Mouse (Mus musculus): Measurements from ENCODE around the gene Psd. TPM values are rescaled to one million over a fixed set of nuclear protein-coding genes. Genes with fewer than 3 reads are reported as not detected.

Gene Psd
- polyA plus RNA-seq, 1 experiment from 2014 or later: 7.1 TPM

DNA sequence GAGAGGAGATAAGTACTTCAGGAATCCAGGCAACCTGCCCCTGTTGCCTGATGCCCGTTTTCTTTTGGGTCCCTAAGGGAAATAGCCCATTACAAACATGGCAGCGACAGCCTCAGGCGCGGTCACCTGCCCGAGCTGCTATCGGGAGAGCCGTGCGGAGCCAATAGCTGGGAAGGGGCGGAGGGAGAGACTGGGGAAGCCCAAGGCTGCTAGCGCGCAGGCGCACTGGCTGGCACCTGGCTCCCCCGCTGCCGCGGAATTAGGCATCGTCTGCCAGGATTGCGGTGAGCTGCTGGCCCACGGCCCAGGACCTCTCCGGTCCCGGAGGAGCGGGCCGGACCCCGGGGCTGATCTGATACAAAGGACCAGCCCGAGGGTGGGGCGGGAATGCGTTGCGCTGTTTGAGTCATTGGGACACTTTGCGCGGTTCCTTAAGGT is 29.8 kb upstream of the Psd start:
- DNase-seq (peak; percentile 86), ATAC-seq (ENCODE audit: low read depth) (peak; percentile 90)
- Histone ChIP-seq H3K9me3 (replicated peaks) (no peaks in the 10 kb centered on the region), H3K27me3 (no peaks in the 10 kb centered on the region), H3K36me3 (peaks cover 3% of the 10 kb centered on the region; the same call in 1 of the 2 replicates), H3K4me3 (replicated peaks) (peak overlapping the region; percentile 69), H3K4me2 (peak overlapping the region; percentile 96), H3K27ac (peak overlapping the region; percentile 21), H3K4me1 (replicated peaks) (peaks cover 43% of the 10 kb centered on the region), H3K9ac (peak overlapping the region; percentile 77)
- WGBS (ENCODE audit: insufficient replicate concordance): under 1% methylated on average over 29 of the region's 29 CpGs

DNA sequence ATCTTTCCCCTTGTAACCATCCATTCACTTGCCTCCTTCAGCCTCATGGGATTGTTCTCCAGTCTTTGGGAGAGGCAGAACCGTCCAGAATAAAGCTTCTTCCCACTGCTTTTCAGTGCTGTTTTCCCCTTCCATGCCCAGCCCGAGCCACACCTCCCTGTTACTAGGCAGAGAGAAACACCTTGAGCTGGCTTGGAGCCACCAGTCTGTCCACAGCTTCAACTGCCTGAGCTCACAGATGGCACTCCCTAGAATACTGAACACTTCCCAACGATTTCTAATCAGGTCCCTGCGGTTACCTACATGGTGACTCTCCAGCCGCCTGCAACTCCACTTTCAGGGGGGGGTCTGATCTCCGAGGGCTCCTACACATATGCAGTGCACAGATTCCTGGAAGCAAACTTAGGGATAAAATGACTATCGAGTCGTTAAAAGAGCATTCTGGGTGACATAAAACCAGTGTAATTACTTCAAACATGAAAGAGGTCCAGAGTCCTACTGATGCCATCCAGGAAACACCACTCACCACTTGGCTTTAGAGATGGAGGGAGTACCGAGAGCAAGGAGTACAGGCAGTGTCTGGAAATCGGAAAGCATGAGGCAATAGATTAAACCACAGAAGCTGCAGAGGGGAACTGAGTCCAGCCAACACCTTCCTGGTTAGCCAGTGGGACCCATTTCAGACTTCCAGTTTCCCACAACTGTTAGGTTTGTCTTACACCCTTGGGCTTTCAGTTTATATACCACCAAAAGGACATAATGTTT is 23.4 kb upstream of the Psd start, which contains the start of gene 2310034G01Rik:
TSS of gene 2310034G01Rik (minus strand) at position 135 of the 765 bp plus-strand sequence.
- Histone ChIP-seq H3K4me1 (replicated peaks) (peaks cover 54% of the 10 kb centered on the region), H3K9me3 (replicated peaks) (no peaks in the 10 kb centered on the region), H3K27me3 (peaks cover 30% of the 10 kb centered on the region), H3K36me3 (no peaks in the 10 kb centered on the region), H3K4me3 (replicated peaks) (peak within 1 kb of the TSS; percentile 70), H3K27ac (peak within 1 kb of the TSS; percentile 62; the same call in 1 of the 2 replicates), H3K9ac (peak within 1 kb of the TSS; percentile 73), H3K4me2 (peak within 1 kb of the TSS; percentile 89)
- WGBS (ENCODE audit: insufficient replicate concordance): 49% methylated on average over 10 of the region's 10 CpGs
- ATAC-seq (ENCODE audit: low read depth): no peak
- no peak for DNase-seq

DNA sequence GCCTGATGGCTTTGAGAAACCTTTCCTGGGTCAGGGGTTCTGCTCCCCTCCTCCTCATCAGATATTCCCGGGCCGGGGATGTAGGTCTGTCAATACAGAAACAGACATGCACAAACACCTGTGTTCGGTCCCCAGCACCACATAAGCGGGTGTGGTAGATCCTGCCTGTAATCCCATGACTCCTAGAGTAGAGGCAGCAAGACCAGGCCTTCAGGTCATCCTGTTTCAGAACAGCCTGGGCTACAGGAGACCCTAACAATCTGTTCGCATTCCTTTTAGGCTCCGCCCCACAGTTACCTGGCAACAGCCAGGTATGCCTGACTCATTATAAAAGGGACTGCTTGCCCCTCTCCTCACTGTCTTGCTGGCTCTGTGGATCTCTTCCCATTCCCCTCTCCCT is 22.6 kb upstream of the Psd start:
- no peak for ATAC-seq (ENCODE audit: low read depth)
- DNase-seq: no peak
- H3K27ac ChIP-seq: no peak overlapping the region
- no peaks in the 10 kb centered on the region for H3K36me3 ChIP-seq
- WGBS (ENCODE audit: insufficient replicate concordance): 48% methylated on average over 6 of the region's 6 CpGs
- H3K4me1 ChIP-seq (replicated peaks): peaks cover 62% of the 10 kb centered on the region
- H3K27me3 ChIP-seq: peaks cover 30% of the 10 kb centered on the region
- H3K9ac ChIP-seq: peak overlapping the region; percentile 73
- peak overlapping the region; percentile 89 for H3K4me2 ChIP-seq
- peak overlapping the region; percentile 70 for H3K4me3 ChIP-seq (replicated peaks)
- H3K9me3 ChIP-seq (replicated peaks): no peaks in the 10 kb centered on the region

DNA sequence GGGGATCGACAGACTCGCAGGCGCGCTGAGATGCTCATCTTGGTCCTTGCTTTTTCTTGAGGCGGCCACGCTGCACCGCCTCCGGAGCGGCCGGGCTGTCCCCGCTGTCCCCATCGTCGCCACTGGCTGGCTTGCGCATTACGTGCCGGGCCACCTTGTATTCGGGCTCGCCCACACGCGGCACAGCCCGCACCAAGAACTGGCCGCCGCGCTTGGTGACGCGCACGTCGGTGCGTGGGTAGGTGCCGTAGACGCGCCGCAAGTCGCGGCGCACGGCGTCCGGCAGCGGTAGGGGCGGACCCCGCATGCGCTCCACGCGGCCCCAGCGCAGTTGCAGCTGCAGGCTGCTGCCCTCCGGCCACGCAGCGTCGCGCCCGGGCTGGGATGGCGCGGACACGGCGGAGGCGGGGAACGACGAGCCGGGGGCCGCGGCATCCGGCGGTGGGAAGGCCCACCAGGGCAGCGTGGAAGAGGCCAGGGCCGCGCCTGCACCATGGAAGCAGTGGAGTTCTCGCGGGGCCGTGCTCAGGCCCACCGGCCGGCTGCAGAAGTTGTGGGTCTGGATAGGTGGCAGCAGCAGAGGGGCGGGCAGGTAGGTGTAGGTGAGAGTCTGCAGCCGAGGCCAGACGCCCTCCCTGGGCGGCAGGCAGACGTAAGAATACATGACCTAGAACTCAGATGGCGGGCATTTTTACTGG is 22.0 kb upstream of the Psd start:
- Histone ChIP-seq H3K27me3 (peaks cover 30% of the 10 kb centered on the region), H3K9me3 (replicated peaks) (no peaks in the 10 kb centered on the region), H3K4me2 (peak overlapping the region; percentile 89), H3K27ac (peak overlapping the region; percentile 62), H3K36me3 (no peaks in the 10 kb centered on the region), H3K4me3 (replicated peaks) (peak overlapping the region; percentile 70), H3K9ac (peak overlapping the region; percentile 73), H3K4me1 (replicated peaks) (peaks cover 69% of the 10 kb centered on the region)
- ATAC-seq (ENCODE audit: low read depth) (peak; percentile 63), DNase-seq (no peak)
- WGBS (ENCODE audit: insufficient replicate concordance): under 1% methylated on average over 78 of the region's 78 CpGs

DNA sequence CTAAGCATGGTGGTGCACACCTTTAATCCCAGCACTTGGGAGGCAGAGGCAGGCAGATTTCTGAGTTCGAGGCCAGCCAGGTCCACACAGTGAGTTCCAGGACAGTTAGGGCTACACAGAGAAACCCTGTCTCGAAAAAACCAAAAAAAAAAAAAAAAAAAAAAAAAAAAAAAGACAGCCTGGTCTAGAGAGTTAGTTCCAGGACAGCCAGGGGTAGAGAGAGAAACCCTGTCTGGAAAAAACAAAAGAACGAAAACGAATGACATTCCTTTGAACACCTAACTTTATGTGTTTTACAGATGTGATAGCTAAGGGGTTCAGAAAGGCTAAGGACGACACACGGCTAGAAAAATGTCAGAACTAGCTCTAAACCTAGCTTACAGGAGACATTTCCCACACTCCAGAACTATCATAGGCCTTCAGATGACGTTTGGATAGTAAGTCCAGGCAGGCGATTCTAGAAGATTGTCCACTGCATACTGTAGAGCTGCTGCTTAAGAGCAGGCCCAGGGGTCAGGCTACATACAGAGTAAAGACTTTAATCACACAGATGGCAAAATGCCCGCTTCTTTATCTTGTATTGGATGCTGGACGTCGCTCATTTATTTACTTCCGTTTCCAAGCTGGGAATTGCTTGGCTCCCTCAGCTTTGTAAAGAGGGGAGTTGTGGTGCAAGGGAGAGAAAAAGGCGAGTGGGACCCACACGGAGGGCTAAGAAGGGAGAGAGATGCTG is 21.1 kb upstream of the Psd start:
- H3K4me3 ChIP-seq (replicated peaks): peak overlapping the region; percentile 70
- peak overlapping the region; percentile 62 for H3K27ac ChIP-seq
- no peaks in the 10 kb centered on the region for H3K36me3 ChIP-seq
- H3K27me3 ChIP-seq: peaks cover 30% of the 10 kb centered on the region
- no peaks in the 10 kb centered on the region for H3K9me3 ChIP-seq (replicated peaks)
- peak overlapping the region; percentile 89 for H3K4me2 ChIP-seq
- whole genome bisulfite sequencing (ENCODE audit: insufficient replicate concordance): 29% methylated on average over 14 of the region's 14 CpGs
- DNase-seq (no peak), ATAC-seq (ENCODE audit: low read depth) (peak; percentile 13; the same call in 1 of the 2 replicates)
- H3K9ac ChIP-seq: peak overlapping the region; percentile 73
- H3K4me1 ChIP-seq (replicated peaks): peaks cover 74% of the 10 kb centered on the region

DNA sequence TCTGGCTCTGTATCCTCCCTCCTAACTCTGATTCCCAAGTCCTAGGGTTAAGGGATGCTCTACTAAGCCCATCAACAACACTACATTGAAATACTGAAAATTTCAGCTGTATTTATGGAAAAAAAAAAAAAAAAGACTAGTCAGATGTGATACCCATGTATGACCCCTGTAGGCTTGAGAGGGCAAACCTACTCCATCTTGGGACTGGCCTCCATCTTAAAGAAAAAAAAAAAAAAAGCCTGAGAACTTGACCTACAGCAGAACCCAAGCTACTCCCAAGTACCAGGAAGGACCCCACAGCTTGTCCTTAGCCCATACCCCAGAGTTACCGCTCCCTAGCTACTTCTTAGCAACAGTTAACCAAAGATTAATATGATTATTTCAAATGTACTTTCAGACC is 20.2 kb upstream of the Psd start:
- Histone ChIP-seq H3K4me2 (no peak overlapping the region), H3K4me1 (replicated peaks) (peaks cover 68% of the 10 kb centered on the region), H3K27ac (no peak overlapping the region), H3K27me3 (peaks cover 30% of the 10 kb centered on the region), H3K9me3 (replicated peaks) (no peaks in the 10 kb centered on the region), H3K9ac (no peak overlapping the region), H3K36me3 (no peaks in the 10 kb centered on the region), H3K4me3 (replicated peaks) (no peak overlapping the region)
- no peak for ATAC-seq (ENCODE audit: low read depth)
- WGBS (ENCODE audit: insufficient replicate concordance): 88% methylated on average over 1 of the region's 1 CpGs
- no peak for DNase-seq

DNA sequence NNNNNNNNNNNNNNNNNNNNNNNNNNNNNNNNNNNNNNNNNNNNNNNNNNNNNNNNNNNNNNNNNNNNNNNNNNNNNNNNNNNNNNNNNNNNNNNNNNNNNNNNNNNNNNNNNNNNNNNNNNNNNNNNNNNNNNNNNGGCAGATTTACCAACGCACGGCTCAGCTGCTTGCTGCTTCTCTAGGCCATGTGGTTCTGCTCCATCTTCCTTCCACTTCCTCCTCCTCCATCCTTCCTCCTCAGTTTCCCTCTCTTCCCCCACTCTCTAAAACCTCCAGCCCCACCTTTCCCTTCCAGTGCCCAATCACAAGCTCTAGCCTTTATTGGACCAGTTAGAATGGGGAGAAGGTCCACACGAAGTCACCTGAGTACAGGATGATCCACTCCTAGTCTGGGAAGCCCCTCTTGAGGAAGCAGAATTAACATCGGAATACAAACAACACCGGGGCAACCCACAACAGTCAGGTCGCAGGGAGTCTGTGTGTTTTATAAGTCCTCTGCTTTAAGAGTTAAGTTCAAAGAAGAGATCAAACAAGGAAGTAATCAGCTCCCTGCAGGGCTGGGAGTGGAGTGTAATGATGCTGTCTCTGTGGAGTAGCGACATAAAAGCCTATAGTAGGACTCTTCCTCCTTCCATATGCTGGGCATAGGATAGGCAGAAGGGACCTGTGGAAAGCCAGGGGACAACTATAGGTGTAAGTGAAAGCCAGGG is 17.9 kb upstream of the Psd start:
- H3K27ac ChIP-seq: no peak overlapping the region
- peaks cover 79% of the 10 kb centered on the region for H3K4me1 ChIP-seq (replicated peaks)
- WGBS (ENCODE audit: insufficient replicate concordance): 31% methylated on average over 7 of the region's 7 CpGs
- no peak overlapping the region for H3K4me2 ChIP-seq
- H3K27me3 ChIP-seq: peaks cover 17% of the 10 kb centered on the region
- H3K9ac ChIP-seq: no peak overlapping the region
- H3K36me3 ChIP-seq: no peaks in the 10 kb centered on the region
- no peak for ATAC-seq (ENCODE audit: low read depth)
- H3K9me3 ChIP-seq (replicated peaks): no peaks in the 10 kb centered on the region
- DNase-seq: no peak
- no peak overlapping the region for H3K4me3 ChIP-seq (replicated peaks)

DNA sequence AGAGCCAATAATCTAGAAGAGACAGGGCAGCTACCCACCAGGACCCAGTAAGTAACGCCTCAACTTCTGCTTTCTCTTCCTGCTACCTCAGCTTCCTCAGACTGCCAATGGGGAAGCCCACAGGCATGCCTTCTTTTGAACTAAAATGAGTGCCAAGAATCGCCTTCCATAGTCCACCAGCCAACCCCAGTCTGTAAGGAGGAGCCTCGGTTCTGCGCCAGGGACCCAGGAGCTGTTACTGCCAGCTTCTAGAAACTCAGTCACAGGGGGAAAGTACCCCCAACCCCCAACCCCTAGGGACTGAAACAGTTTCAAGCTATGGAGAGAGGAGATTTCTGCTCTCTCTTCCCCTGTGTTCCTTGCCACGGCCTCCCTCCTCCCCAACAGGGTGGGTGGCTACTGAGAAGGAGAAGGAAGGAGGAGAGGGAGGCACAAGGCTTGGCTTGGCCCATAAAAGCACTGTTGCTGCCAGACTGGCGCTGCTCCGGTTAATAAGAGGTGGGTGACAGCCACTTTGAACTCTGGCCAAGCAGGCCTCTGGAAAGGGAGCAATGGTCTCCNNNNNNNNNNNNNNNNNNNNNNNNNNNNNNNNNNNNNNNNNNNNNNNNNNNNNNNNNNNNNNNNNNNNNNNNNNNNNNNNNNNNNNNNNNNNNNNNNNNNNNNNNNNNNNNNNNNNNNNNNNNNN is 12.5 kb upstream of the Psd start:
- ATAC-seq (ENCODE audit: low read depth): peak; percentile 0; the same call in 1 of the 2 replicates
- Histone ChIP-seq H3K4me3 (replicated peaks) (peak overlapping the region; percentile 46), H3K9me3 (replicated peaks) (no peaks in the 10 kb centered on the region), H3K4me2 (peak overlapping the region; percentile 79), H3K27ac (peak overlapping the region; percentile 77), H3K27me3 (no peaks in the 10 kb centered on the region), H3K4me1 (replicated peaks) (peaks cover 64% of the 10 kb centered on the region), H3K9ac (peak overlapping the region; percentile 46), H3K36me3 (no peaks in the 10 kb centered on the region)
- DNase-seq: no peak
- WGBS (ENCODE audit: insufficient replicate concordance): 34% methylated on average over 7 of the region's 7 CpGs

DNA sequence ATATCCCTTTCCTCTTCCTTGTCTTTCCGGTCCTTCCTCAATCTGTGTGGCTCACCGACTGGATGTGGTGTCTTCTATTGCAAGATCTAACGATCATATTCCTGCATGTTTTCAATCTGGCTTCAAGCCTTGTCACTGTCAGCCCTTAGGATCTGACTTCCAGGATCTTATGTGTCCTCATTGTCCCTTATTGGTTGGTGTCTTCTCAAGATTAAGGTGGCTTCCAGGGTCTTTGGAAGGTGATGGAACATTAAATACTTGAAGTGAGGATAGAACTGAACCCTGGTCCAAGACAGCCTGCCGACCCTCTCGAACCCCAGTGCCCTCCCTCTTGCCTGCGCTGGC is 12.0 kb upstream of the Psd start:
- peak overlapping the region; percentile 77 for H3K27ac ChIP-seq
- peak overlapping the region; percentile 46 for H3K4me3 ChIP-seq (replicated peaks)
- peak overlapping the region; percentile 46 for H3K9ac ChIP-seq
- H3K4me2 ChIP-seq: peak overlapping the region; percentile 79
- H3K27me3 ChIP-seq: no peaks in the 10 kb centered on the region
- H3K4me1 ChIP-seq (replicated peaks): peaks cover 58% of the 10 kb centered on the region
- no peak for DNase-seq
- no peaks in the 10 kb centered on the region for H3K9me3 ChIP-seq (replicated peaks)
- H3K36me3 ChIP-seq: no peaks in the 10 kb centered on the region
- 19% methylated on average over 6 of the region's 6 CpGs for WGBS (ENCODE audit: insufficient replicate concordance)
- peak; percentile 27 for ATAC-seq (ENCODE audit: low read depth)

DNA sequence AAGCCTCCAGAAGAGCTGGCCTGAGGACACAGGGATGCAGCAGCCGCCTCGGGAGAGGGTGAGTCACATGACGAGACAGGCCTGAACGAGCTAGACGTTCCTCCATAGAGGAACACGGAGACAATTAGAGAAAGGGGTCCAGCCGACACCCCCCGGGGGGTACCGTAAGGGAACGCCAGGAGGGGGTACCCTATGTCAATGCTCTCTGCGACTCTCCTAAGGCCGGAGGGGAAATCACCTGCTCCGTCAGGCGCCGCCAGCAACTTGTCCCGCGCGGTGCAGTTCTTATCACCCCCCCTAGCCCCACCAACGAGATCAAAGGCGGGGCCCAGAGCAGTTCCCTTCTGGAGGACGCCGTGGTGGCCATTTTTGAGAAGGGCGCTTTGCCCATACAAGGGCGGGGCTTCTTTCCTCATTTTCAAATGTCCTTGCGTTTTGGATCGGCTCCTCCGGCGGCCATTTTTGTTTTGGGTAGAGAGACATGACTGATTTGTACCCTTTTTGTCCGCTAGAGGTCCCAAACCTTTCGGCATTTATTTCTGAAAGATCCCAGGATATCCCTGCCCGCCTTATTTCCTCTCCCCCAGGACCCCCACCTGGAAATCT is 11.5 kb upstream of the Psd start, which contains the start of gene Cuedc2:
TSS of gene Cuedc2 (minus strand) at position 372 of the 606 bp plus-strand sequence.
- peak within 1 kb of the TSS; percentile 77 for H3K27ac ChIP-seq
- ATAC-seq (ENCODE audit: low read depth): peak; percentile 84
- no peaks in the 10 kb centered on the region for H3K9me3 ChIP-seq (replicated peaks)
- no peaks in the 10 kb centered on the region for H3K27me3 ChIP-seq
- WGBS (ENCODE audit: insufficient replicate concordance): under 1% methylated on average over 31 of the region's 31 CpGs
- H3K4me2 ChIP-seq: peak within 1 kb of the TSS; percentile 79
- H3K36me3 ChIP-seq: no peaks in the 10 kb centered on the region
- peaks cover 54% of the 10 kb centered on the region for H3K4me1 ChIP-seq (replicated peaks)
- DNase-seq: peak; percentile 96
- peak within 1 kb of the TSS; percentile 69 for H3K4me3 ChIP-seq (replicated peaks)
- peak within 1 kb of the TSS; percentile 77 for H3K9ac ChIP-seq
